Mouse (Mus musculus): ENCODE results near the gene Mlf2. TPM values are rescaled to one million over a fixed set of nuclear protein-coding genes. Genes with fewer than 3 reads are reported as not detected.

The Mlf2 gene
- polyA plus RNA-seq, 1 experiment from 2014 or later, result 406 TPM

GRCm38 (mm10) chr6:124915160-124915941 lies 15.8 kb upstream of the Mlf2 start:
- H3K36me3 ChIP-seq (ENCODE audit: control insufficient read depth, insufficient read depth, low read length), result peaks cover 11% of the 10 kb centered on the region
- 23% methylated on average over 21 of the region's 22 CpGs for WGBS
- ATAC-seq (ENCODE audit: insufficient number of reproducible peaks, low FRiP score, low TSS enrichment, low read depth) (no peak), DNase-seq (ENCODE audit: low spot score) (no peak)
- peaks cover 26% of the 10 kb centered on the region for H3K4me1 ChIP-seq (ENCODE audit: control insufficient read depth, insufficient read depth, low read length)
- H3K27me3 ChIP-seq (ENCODE audit: control insufficient read depth, insufficient read depth, low read length), result peaks cover 4% of the 10 kb centered on the region; the same call in 1 of the 2 replicates
- peak overlapping the region; percentile 78 for H3K4me3 ChIP-seq (ENCODE audit: low read depth, low read length)
- 0 out of 2 replicates have a peak overlapping the region, but pooled peaks have one; percentile 8 for H3K27ac ChIP-seq (replicated peaks; ENCODE audit: low read depth, low read length)
- H3K9me3 ChIP-seq (ENCODE audit: control insufficient read depth, low read length), result no peaks in the 10 kb centered on the region
- peak overlapping the region; percentile 98 for H3K9ac ChIP-seq (ENCODE audit: low read length)
- H3K4me2 ChIP-seq (ENCODE audit: low read depth, severe bottlenecking), result peak overlapping the region; percentile 98

DNA sequence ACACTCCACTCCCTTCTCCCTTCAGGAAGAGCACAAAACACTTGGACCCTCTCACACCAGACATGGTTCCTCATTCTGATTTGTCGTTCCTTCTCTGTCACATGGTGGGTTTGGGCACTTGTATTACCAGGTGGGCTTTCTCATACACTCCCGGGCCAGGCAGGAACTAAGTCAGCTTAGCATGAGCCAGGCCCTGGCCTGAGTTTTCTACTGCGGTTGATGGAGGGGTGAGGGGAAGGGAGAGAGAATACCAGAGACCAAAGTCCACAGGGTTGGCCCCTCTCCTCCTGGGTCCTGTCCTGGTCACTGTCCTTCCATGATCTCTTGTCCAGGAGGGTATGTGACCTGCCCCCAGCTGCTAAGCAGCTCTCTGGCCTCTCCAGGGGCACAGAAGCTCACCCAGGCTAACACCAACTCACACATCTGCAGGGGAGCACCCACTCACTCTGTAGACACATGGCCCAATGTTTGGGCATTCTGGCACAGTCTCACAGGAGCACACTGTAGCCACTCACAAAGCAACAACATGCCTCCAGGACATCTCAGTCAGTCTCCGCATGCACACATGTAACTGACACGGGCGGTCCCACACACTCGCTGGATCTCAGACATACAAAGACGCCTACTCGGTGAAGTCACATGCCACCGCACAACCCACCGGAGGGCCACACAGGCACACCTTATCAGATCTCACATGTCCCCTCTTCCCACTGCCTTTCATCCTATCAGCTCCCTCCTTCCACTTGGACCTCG lies 15.1 kb upstream of the Mlf2 start:
- no peak overlapping the region for H3K27ac ChIP-seq (replicated peaks; ENCODE audit: low read depth, low read length)
- DNase-seq (ENCODE audit: low spot score) (peak; percentile 49), ATAC-seq (ENCODE audit: insufficient number of reproducible peaks, low FRiP score, low TSS enrichment, low read depth) (no peak)
- H3K9me3 ChIP-seq (ENCODE audit: control insufficient read depth, low read length), result no peaks in the 10 kb centered on the region
- H3K27me3 ChIP-seq (ENCODE audit: control insufficient read depth, insufficient read depth, low read length), result no peaks in the 10 kb centered on the region
- peak overlapping the region; percentile 98 for H3K9ac ChIP-seq (ENCODE audit: low read length)
- H3K36me3 ChIP-seq (ENCODE audit: control insufficient read depth, insufficient read depth, low read length), result peaks cover 11% of the 10 kb centered on the region
- WGBS, result 7% methylated on average over 12 of the region's 12 CpGs
- peak overlapping the region; percentile 78 for H3K4me3 ChIP-seq (ENCODE audit: low read depth, low read length)
- peaks cover 34% of the 10 kb centered on the region for H3K4me1 ChIP-seq (ENCODE audit: control insufficient read depth, insufficient read depth, low read length)
- H3K4me2 ChIP-seq (ENCODE audit: low read depth, severe bottlenecking), result peak overlapping the region; percentile 98

GRCm38 (mm10) chr6:124916695-124917517 lies 14.3 kb upstream of the Mlf2 start:
- H3K9me3 ChIP-seq (ENCODE audit: control insufficient read depth, low read length), result no peaks in the 10 kb centered on the region
- ATAC-seq (ENCODE audit: insufficient number of reproducible peaks, low FRiP score, low TSS enrichment, low read depth) (peak; percentile 42), DNase-seq (ENCODE audit: low spot score) (peak; percentile 92)
- H3K4me1 ChIP-seq (ENCODE audit: control insufficient read depth, insufficient read depth, low read length), result peaks cover 39% of the 10 kb centered on the region
- H3K4me2 ChIP-seq (ENCODE audit: low read depth, severe bottlenecking), result peak overlapping the region; percentile 98
- peaks cover 11% of the 10 kb centered on the region for H3K36me3 ChIP-seq (ENCODE audit: control insufficient read depth, insufficient read depth, low read length)
- peak overlapping the region; percentile 78 for H3K4me3 ChIP-seq (ENCODE audit: low read depth, low read length)
- H3K27ac ChIP-seq (replicated peaks; ENCODE audit: low read depth, low read length), result peak overlapping the region; percentile 99
- WGBS, result under 1% methylated on average over 45 of the region's 67 CpGs
- peak overlapping the region; percentile 98 for H3K9ac ChIP-seq (ENCODE audit: low read length)
- no peaks in the 10 kb centered on the region for H3K27me3 ChIP-seq (ENCODE audit: control insufficient read depth, insufficient read depth, low read length)

DNA sequence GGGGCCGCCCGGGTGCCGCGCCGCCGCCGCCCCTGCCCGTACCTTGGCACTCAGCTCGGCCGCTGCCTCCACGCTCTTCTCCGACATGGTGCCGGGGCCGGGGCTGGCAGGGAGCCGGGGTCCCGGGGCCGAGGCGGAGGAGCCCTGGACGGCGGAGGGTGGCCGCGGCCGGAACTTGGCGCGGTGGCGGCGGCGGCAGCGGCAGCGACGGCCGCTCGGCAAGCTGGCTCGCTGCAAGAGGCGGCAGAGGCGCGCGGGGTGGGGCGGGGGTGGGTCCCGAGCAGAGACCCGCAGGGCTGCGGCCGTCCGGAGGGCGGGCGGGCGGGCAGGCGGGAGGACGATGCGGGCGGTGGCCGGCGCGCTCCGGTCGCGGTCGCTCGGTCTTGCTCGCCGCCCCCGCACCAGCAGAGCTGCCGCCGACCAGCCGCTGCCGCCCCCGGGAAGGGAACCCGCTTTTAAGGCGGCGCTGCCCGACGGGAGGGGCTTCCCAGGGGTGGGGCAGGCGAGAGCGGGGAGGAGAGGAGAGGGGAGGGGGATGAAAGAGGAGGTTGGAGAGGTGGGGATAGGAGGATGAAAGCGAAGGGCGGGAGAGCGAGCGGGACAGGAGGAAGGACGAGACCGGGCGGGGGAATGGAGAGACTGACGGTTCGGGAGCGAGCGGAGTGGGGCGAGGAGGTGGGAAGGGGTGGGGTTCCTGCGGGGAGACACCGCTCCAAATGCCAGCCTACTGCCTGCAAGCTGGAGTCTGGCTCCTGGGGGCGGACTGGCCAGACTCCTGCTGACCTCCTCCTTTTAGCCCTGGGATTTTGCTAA lies 13.5 kb upstream of the Mlf2 start:
- H3K36me3 ChIP-seq (ENCODE audit: control insufficient read depth, insufficient read depth, low read length), result peaks cover 11% of the 10 kb centered on the region
- H3K4me1 ChIP-seq (ENCODE audit: control insufficient read depth, insufficient read depth, low read length), result peaks cover 39% of the 10 kb centered on the region

GRCm38 (mm10) chr6:124918331-124918690 lies 12.9 kb upstream of the Mlf2 start:
- Histone ChIP-seq H3K4me2 (ENCODE audit: low read depth, severe bottlenecking) (peak overlapping the region; percentile 98), H3K27ac (replicated peaks; ENCODE audit: low read depth, low read length) (peak overlapping the region; percentile 99), H3K4me3 (ENCODE audit: low read depth, low read length) (peak overlapping the region; percentile 78), H3K4me1 (ENCODE audit: control insufficient read depth, insufficient read depth, low read length) (peaks cover 39% of the 10 kb centered on the region), H3K9ac (ENCODE audit: low read length) (peak overlapping the region; percentile 98), H3K9me3 (ENCODE audit: control insufficient read depth, low read length) (no peaks in the 10 kb centered on the region), H3K36me3 (ENCODE audit: control insufficient read depth, insufficient read depth, low read length) (peaks cover 11% of the 10 kb centered on the region), H3K27me3 (ENCODE audit: control insufficient read depth, insufficient read depth, low read length) (no peaks in the 10 kb centered on the region)
- DNase-seq (ENCODE audit: low spot score) (no peak), ATAC-seq (ENCODE audit: insufficient number of reproducible peaks, low FRiP score, low TSS enrichment, low read depth) (no peak)
- 13% methylated on average over 7 of the region's 7 CpGs for WGBS

More for the DNA sequence above, 13.5 kb upstream of the Mlf2 start:
- ATAC-seq (ENCODE audit: insufficient number of reproducible peaks, low FRiP score, low TSS enrichment, low read depth) (peak; percentile 59), DNase-seq (ENCODE audit: low spot score) (peak; percentile 92)
- under 1% methylated on average over 52 of the region's 89 CpGs for WGBS
- Histone ChIP-seq H3K4me3 (ENCODE audit: low read depth, low read length) (peak overlapping the region; percentile 78), H3K27me3 (ENCODE audit: control insufficient read depth, insufficient read depth, low read length) (no peaks in the 10 kb centered on the region), H3K9me3 (ENCODE audit: control insufficient read depth, low read length) (no peaks in the 10 kb centered on the region), H3K9ac (ENCODE audit: low read length) (peak overlapping the region; percentile 98), H3K27ac (replicated peaks; ENCODE audit: low read depth, low read length) (peak overlapping the region; percentile 99), H3K4me2 (ENCODE audit: low read depth, severe bottlenecking) (peak overlapping the region; percentile 98)

DNA sequence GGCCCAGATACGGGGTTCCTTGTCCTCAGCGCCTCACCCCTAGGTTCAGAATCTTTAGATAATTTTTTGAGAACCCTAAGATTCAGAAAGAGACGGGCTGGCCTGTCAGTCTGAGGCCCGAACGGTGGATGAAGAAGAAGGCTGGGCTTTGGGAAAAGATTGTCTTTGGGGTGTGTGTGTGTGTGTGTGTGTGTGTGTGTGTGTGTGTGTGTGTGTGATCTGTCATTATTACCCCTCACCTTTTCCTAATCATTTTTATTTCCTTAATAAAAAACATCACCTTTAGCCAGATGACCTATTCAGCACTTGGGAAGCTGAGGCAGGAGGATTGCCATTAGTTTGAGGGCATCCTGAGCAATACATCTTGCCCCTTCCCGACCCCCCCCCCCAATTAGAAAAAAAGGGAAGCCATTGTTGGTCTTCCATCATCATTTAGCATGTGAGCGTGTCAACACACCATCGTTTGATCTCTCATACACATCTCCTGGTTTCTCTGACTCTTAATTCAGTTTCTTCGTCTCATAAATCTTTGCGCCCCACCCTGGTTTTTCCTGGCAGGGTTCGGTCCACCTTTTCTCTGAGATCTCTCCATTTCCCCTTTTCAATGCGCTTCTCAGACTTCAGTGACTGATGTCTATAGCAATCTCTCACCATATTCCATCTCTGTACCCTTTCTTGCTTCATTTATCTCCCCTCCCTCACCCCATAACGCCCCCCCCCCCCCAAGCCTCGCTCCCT lies 12.1 kb upstream of the Mlf2 start:
- WGBS, result 20% methylated on average over 14 of the region's 14 CpGs
- Histone ChIP-seq H3K4me1 (ENCODE audit: control insufficient read depth, insufficient read depth, low read length) (peaks cover 39% of the 10 kb centered on the region), H3K27ac (replicated peaks; ENCODE audit: low read depth, low read length) (peak overlapping the region; percentile 99), H3K9ac (ENCODE audit: low read length) (no peak overlapping the region), H3K36me3 (ENCODE audit: control insufficient read depth, insufficient read depth, low read length) (peaks cover 6% of the 10 kb centered on the region), H3K27me3 (ENCODE audit: control insufficient read depth, insufficient read depth, low read length) (no peaks in the 10 kb centered on the region), H3K4me2 (ENCODE audit: low read depth, severe bottlenecking) (peak overlapping the region; percentile 98; the same call in 1 of the 2 replicates), H3K9me3 (ENCODE audit: control insufficient read depth, low read length) (no peaks in the 10 kb centered on the region), H3K4me3 (ENCODE audit: low read depth, low read length) (peak overlapping the region; percentile 78; the same call in 1 of the 2 replicates)
- DNase-seq (ENCODE audit: low spot score) (no peak), ATAC-seq (ENCODE audit: insufficient number of reproducible peaks, low FRiP score, low TSS enrichment, low read depth) (no peak)

- Histone ChIP-seq H3K27ac (replicated peaks; ENCODE audit: low read depth, low read length) (peak within 1 kb of the TSS; percentile 99), H3K9ac (ENCODE audit: low read length) (peak within 1 kb of the TSS; percentile 56), H3K4me3 (ENCODE audit: low read depth, low read length) (no peak within 1 kb of the TSS; the same call in 1 of the 2 replicates), H3K4me1 (ENCODE audit: control insufficient read depth, insufficient read depth, low read length) (peaks cover 38% of the 10 kb centered on the region), H3K9me3 (ENCODE audit: control insufficient read depth, low read length) (no peaks in the 10 kb centered on the region), H3K36me3 (ENCODE audit: control insufficient read depth, insufficient read depth, low read length) (peaks cover 2% of the 10 kb centered on the region; the same call in 1 of the 2 replicates), H3K27me3 (ENCODE audit: control insufficient read depth, insufficient read depth, low read length) (no peaks in the 10 kb centered on the region), H3K4me2 (ENCODE audit: low read depth, severe bottlenecking) (peak within 1 kb of the TSS; percentile 30)
- WGBS, result under 1% methylated on average over 13 of the region's 13 CpGs
- DNase-seq (ENCODE audit: low spot score), result peak; percentile 96
- peak; percentile 88 for ATAC-seq (ENCODE audit: insufficient number of reproducible peaks, low FRiP score, low TSS enrichment, low read depth)
Measured at GRCm38 (mm10) chr6:124919695-124920317, 11.4 kb upstream of the Mlf2 start, which contains the start of gene Ptms. TSS of gene Ptms (minus strand) at chr6:124920103.

Data from limb, embryonic 11.5 days (tissue).